Mouse (Mus musculus) myocyte (in vitro differentiated cells): ENCODE measurements at regions not wholly inside any gene's neighbourhood (a gene's known extent, or its start where the extent isn't known, plus 50 kb on each side); places are given as distances from the start of the nearest gene placed in this dataset.
A peak's percentile ranks its signal among the peaks of the same experiment; 100 is the strongest.

Experiments
- H3K27me3 ChIP-seq: one replicate; pipeline ENCODE4 v1.6.1; 2011; ENCODE audit not compliant: control insufficient read depth, insufficient read depth, insufficient read length
- H3K36me3 ChIP-seq: one replicate; pipeline ENCODE4 v1.6.1; 2011; ENCODE audit not compliant: control insufficient read depth, insufficient read depth
- H3K4me2 ChIP-seq: one replicate; pipeline ENCODE4 v1.6.1; 2011; ENCODE audit warnings: low read depth, control low read depth
- H3K4me3 ChIP-seq: one replicate; pipeline ENCODE4 v1.5.1; 2011; ENCODE audit warnings: mild to moderate bottlenecking, control low read depth, moderate library complexity
- H3K79me2 ChIP-seq: one replicate; pipeline ENCODE4 v1.6.1; 2011; ENCODE audit not compliant: control insufficient read depth, insufficient read depth
- H3ac ChIP-seq: one replicate; pipeline ENCODE4 v1.6.1; 2011; ENCODE audit not compliant: control insufficient read depth, insufficient read length
- CEBPB ChIP-seq: IDR thresholded peaks from 2 replicates; pipeline ENCODE4 v1.6.1; 2011; ENCODE audit warnings: mild to moderate bottlenecking, moderate library complexity; ENCODE audit not compliant: poor library complexity, insufficient read depth, severe bottlenecking
- E2F4 ChIP-seq: IDR thresholded peaks from one replicate; pipeline ENCODE4 v1.6.1; 2011; ENCODE audit warnings: mild to moderate bottlenecking, control low read depth, moderate library complexity; ENCODE audit not compliant: insufficient read depth
- MAX ChIP-seq: IDR thresholded peaks from one replicate; pipeline ENCODE4 v1.6.1; 2011; ENCODE audit warnings: low read depth, mild to moderate bottlenecking, control low read depth
- MYOD1 ChIP-seq, 3 experiments: IDR thresholded peaks; one replicate each; pipeline ENCODE4 v1.6.1; 2011; ENCODE audit warnings: control low read depth in 2 of 3, low read depth in 2 of 3, mild to moderate bottlenecking in 2 of 3, moderate library complexity in 1 of 3; ENCODE audit not compliant: insufficient read length in 2 of 3, control insufficient read depth in 1 of 3
- MYOG ChIP-seq, 3 experiments: IDR thresholded peaks; one replicate each; pipeline ENCODE4 v1.6.1; 2011; ENCODE audit warnings: control low read depth in 2 of 3, low read depth in 2 of 3, mild to moderate bottlenecking in 2 of 3; ENCODE audit not compliant: insufficient read length in 2 of 3, control insufficient read depth in 1 of 3, insufficient read depth in 1 of 3
- POLR2A ChIP-seq: IDR thresholded peaks from one replicate; pipeline ENCODE4 v1.6.1; 2011; ENCODE audit warnings: low read depth, mild to moderate bottlenecking, control low read depth, moderate library complexity; ENCODE audit not compliant: insufficient read length
- POLR2AphosphoS2 ChIP-seq: IDR thresholded peaks from one replicate; pipeline ENCODE4 v1.6.1; 2011; ENCODE audit warnings: low read depth, control low read depth; ENCODE audit not compliant: insufficient read length
- REST ChIP-seq: IDR thresholded peaks from one replicate; pipeline ENCODE4 v1.6.1; 2011; ENCODE audit warnings: mild to moderate bottlenecking, control low read depth, moderate library complexity; ENCODE audit not compliant: insufficient read depth, insufficient read length
- SRF ChIP-seq: IDR thresholded peaks from one replicate; pipeline ENCODE4 v1.6.1; 2011; ENCODE audit warnings: low read depth; ENCODE audit not compliant: control insufficient read depth, insufficient read length
- TCF12 ChIP-seq: IDR thresholded peaks from one replicate; pipeline ENCODE4 v1.6.1; 2011; ENCODE audit warnings: mild to moderate bottlenecking, control low read depth; ENCODE audit not compliant: poor library complexity, insufficient read depth, severe bottlenecking
- TCF3 ChIP-seq: IDR thresholded peaks from one replicate; pipeline ENCODE4 v1.6.1; 2011; ENCODE audit warnings: low read depth, control low read depth; ENCODE audit not compliant: insufficient read length
- USF1 ChIP-seq: IDR thresholded peaks from one replicate; pipeline ENCODE4 v1.6.1; 2011; ENCODE audit warnings: low read depth, mild to moderate bottlenecking, control low read depth, moderate library complexity

- H3K4me3 ChIP-seq: no peak overlapping the region
- no peak overlapping the region for H3K4me2 ChIP-seq
- no peaks in the 10 kb centered on the region for H3K27me3 ChIP-seq
- H3K79me2 ChIP-seq: no peaks in the 10 kb centered on the region
- no peaks in the 10 kb centered on the region for H3K36me3 ChIP-seq
- H3ac ChIP-seq: no peak overlapping the region
- TF ChIP-seq MAX (no peak), E2F4 (no peak), MYOD1 (IDR thresholded peaks at IDR 0.05; ENCODE audit: control insufficient read depth in 1 of 3, insufficient read length in 2 of 3, low read depth in 2 of 3) (no peak), USF1 (no peak)
Measured at GRCm38 (mm10) chr3:105130228-105130627, 63.6 kb downstream of the 4930564D02Rik start.

- Histone ChIP-seq H3ac (no peak overlapping the region), H3K79me2 (no peaks in the 10 kb centered on the region), H3K27me3 (no peaks in the 10 kb centered on the region), H3K36me3 (no peaks in the 10 kb centered on the region), H3K4me3 (no peak overlapping the region), H3K4me2 (no peak overlapping the region)
- TF ChIP-seq USF1: no peak
- TF ChIP-seq MYOG (IDR thresholded peaks at IDR 0.05; ENCODE audit: control insufficient read depth in 1 of 3, insufficient read depth in 1 of 3, insufficient read length in 2 of 3, low read depth in 2 of 3): no peak
- no peak for TF ChIP-seq SRF
Measured at GRCm38 (mm10) chr3:105131053-105131452, 64.4 kb downstream of the 4930564D02Rik start.

- Histone ChIP-seq H3K36me3 (no peaks in the 10 kb centered on the region), H3ac (no peak overlapping the region), H3K79me2 (no peaks in the 10 kb centered on the region), H3K4me3 (no peak overlapping the region), H3K4me2 (no peak overlapping the region), H3K27me3 (no peaks in the 10 kb centered on the region)
- TF ChIP-seq TCF12 (peak; percentile 56), USF1 (no peak), E2F4 (no peak), TCF3 (peak; percentile 78), MYOD1 (IDR thresholded peaks at IDR 0.05; ENCODE audit: control insufficient read depth in 1 of 3, insufficient read length in 2 of 3, low read depth in 2 of 3) (peak in 2 of 3 experiments; percentile 78 to 89), MAX (no peak), REST (no peak), MYOG (IDR thresholded peaks at IDR 0.05; ENCODE audit: control insufficient read depth in 1 of 3, insufficient read depth in 1 of 3, insufficient read length in 2 of 3, low read depth in 2 of 3) (peak in 2 of 3 experiments; percentile 55 to 85)
Measured at GRCm38 (mm10) chr3:105133011-105133410, 66.4 kb downstream of the 4930564D02Rik start.

- Histone ChIP-seq H3K27me3 (peaks cover 10% of the 10 kb centered on the region), H3K4me3 (no peak overlapping the region), H3K36me3 (no peaks in the 10 kb centered on the region), H3ac (no peak overlapping the region), H3K4me2 (no peak overlapping the region), H3K79me2 (no peaks in the 10 kb centered on the region)
- TF ChIP-seq MYOG (IDR thresholded peaks at IDR 0.05; ENCODE audit: control insufficient read depth in 1 of 3, insufficient read depth in 1 of 3, insufficient read length in 2 of 3, low read depth in 2 of 3) (no peak), MAX (no peak), REST (no peak), TCF12 (no peak), TCF3 (no peak), POLR2A (no peak), MYOD1 (IDR thresholded peaks at IDR 0.05; ENCODE audit: control insufficient read depth in 1 of 3, insufficient read length in 2 of 3, low read depth in 2 of 3) (no peak), USF1 (no peak), POLR2AphosphoS2 (no peak), CEBPB (no peak), SRF (no peak), E2F4 (no peak)
Measured at GRCm38 (mm10) chr3:105141170-105141971, 74.7 kb downstream of the 4930564D02Rik start.

DNA sequence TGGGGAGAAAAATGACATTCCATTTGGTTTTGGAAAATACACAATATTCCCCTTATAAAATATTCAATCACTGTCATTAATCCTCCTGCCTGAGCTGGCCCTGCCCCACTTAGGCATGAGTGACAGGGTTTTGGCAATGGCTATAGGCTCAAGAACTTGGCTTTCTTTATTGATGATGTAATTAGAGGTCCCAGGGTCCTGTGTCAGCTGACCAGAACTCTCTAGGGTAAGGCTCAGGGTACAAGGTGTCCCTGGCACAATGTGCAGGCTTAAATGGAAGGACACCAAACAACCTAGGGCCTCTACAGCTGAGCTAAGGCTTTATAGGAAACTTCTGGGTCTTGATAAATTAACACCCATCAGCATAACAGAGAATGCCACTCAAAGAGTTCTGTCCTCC is 76.0 kb downstream of the 4930564D02Rik start:
- no peak overlapping the region for H3K4me2 ChIP-seq
- H3K27me3 ChIP-seq: peaks cover 10% of the 10 kb centered on the region
- no peak overlapping the region for H3K4me3 ChIP-seq
- TF ChIP-seq MYOG (IDR thresholded peaks at IDR 0.05; ENCODE audit: control insufficient read depth in 1 of 3, insufficient read depth in 1 of 3, insufficient read length in 2 of 3, low read depth in 2 of 3) (no peak), MYOD1 (IDR thresholded peaks at IDR 0.05; ENCODE audit: control insufficient read depth in 1 of 3, insufficient read length in 2 of 3, low read depth in 2 of 3) (no peak), SRF (no peak), TCF12 (no peak), TCF3 (no peak), REST (no peak), MAX (no peak), CEBPB (no peak), E2F4 (no peak), POLR2AphosphoS2 (no peak), POLR2A (no peak), USF1 (no peak)
- H3K79me2 ChIP-seq: no peaks in the 10 kb centered on the region
- no peak overlapping the region for H3ac ChIP-seq
- H3K36me3 ChIP-seq: no peaks in the 10 kb centered on the region
